Comparison of ENCODE assay signal across 11 mouse cellular contexts in genomic region chr2:4334201-4334600, GRCm38 (mm10).
DNase-seq lines count a peak whose midpoint lies in the region; ATAC-seq and TF ChIP-seq lines count a peak whose summit lies in the region.
"Had no signal": no experiment of that assay in that cellular context is flagged by ENCODE, and none has a peak within 500 bp of the region (broad histone marks: within the 10 kb centered on the region; RNA-seq: fewer than 3 reads in every experiment).

No protein-coding gene starts in this region.

- TF ChIP-seq POLR2A in limb, embryonic 14.5 days (IDR thresholded peaks at IDR 0.05; ENCODE audit: borderline replicate concordance, extremely low read depth, insufficient read depth, insufficient read length) = no peak

- 16% methylated on average over 4 of the region's 4 CpGs for WGBS in hindbrain, embryonic 15.5 days
- 53% methylated on average over 4 of the region's 4 CpGs for WGBS in hindbrain, embryonic 10.5 days
- WGBS in limb, embryonic 14.5 days = 4% methylated on average over 4 of the region's 4 CpGs
- WGBS in liver, embryonic 12.5 days (ENCODE audit: insufficient replicate concordance) = 30% methylated on average over 4 of the region's 4 CpGs

- H3K9me3 ChIP-seq in hindbrain, embryonic 15.5 days = no peaks in the 10 kb centered on the region
- no peaks in the 10 kb centered on the region for H3K9me3 ChIP-seq in hindbrain, embryonic 10.5 days
- H3K9me3 ChIP-seq in limb, embryonic 14.5 days (ENCODE audit: control insufficient read depth, low read length) = no peaks in the 10 kb centered on the region
- H3K9me3 ChIP-seq in liver, embryonic 12.5 days (replicated peaks) = no peaks in the 10 kb centered on the region
- H3K9me3 ChIP-seq: G1E; liver, embryonic 13.5 days had no signal

- no peak overlapping the region for H3K4me2 ChIP-seq in hindbrain, embryonic 15.5 days
- H3K4me2 ChIP-seq in limb, embryonic 14.5 days (replicated peaks; ENCODE audit: low read depth, low read length, severe bottlenecking) = peak overlapping the region; percentile 26; the same call in 1 of the 2 replicates
- no peak overlapping the region for H3K4me2 ChIP-seq in liver, embryonic 12.5 days
- H3K4me2 ChIP-seq: liver, embryonic 13.5 days had no signal

- intact Hi-C loops in gastrocnemius, postnatal 14 days (cut with DNase I; ENCODE audit: low total_unique reads) = no loop called here

- ATAC-seq in hindbrain, embryonic 15.5 days (ENCODE audit: low FRiP score, low read depth) = 0 out of 2 replicates have a peak, but pooled peaks have one; percentile 31
- peak; percentile 56 for ATAC-seq in limb, embryonic 14.5 days (ENCODE audit: low FRiP score, low read depth)
- no peak for ATAC-seq in liver, embryonic 12.5 days

- no peaks in the 10 kb centered on the region for H3K27me3 ChIP-seq in hindbrain, embryonic 15.5 days
- no peaks in the 10 kb centered on the region for H3K27me3 ChIP-seq in hindbrain, embryonic 10.5 days (ENCODE audit: insufficient read depth, poor library complexity, severe bottlenecking)
- no peaks in the 10 kb centered on the region for H3K27me3 ChIP-seq in limb, embryonic 14.5 days (ENCODE audit: control insufficient read depth, insufficient read depth, low read length)
- no peaks in the 10 kb centered on the region; the same call in 1 of the 2 replicates for H3K27me3 ChIP-seq in liver, embryonic 12.5 days (replicated peaks)
- H3K27me3 ChIP-seq: liver, embryonic 13.5 days had no signal

- H3K36me3 ChIP-seq in hindbrain, embryonic 15.5 days = no peaks in the 10 kb centered on the region
- H3K36me3 ChIP-seq in hindbrain, embryonic 10.5 days = no peaks in the 10 kb centered on the region
- H3K36me3 ChIP-seq in limb, embryonic 14.5 days (ENCODE audit: control insufficient read depth, insufficient read depth, low read length) = no peaks in the 10 kb centered on the region
- no peaks in the 10 kb centered on the region for H3K36me3 ChIP-seq in liver, embryonic 12.5 days
- H3K36me3 ChIP-seq: G1E; liver, embryonic 13.5 days had no signal

- 0 out of 2 replicates have a peak, but pooled peaks cover 9% of the 10 kb centered on the region for H3K4me1 ChIP-seq in hindbrain, embryonic 15.5 days (replicated peaks)
- H3K4me1 ChIP-seq in hindbrain, embryonic 10.5 days (replicated peaks) = peaks cover 21% of the 10 kb centered on the region
- H3K4me1 ChIP-seq in limb, embryonic 14.5 days (ENCODE audit: control insufficient read depth, insufficient read depth, low read length) = peaks cover 57% of the 10 kb centered on the region
- no peaks in the 10 kb centered on the region for H3K4me1 ChIP-seq in liver, embryonic 12.5 days
- H3K4me1 ChIP-seq: liver, embryonic 13.5 days had no signal

- H3K9ac ChIP-seq in hindbrain, embryonic 15.5 days = no peak overlapping the region
- H3K9ac ChIP-seq in limb, embryonic 14.5 days (ENCODE audit: low read depth, low read length, severe bottlenecking) = no peak overlapping the region
- H3K9ac ChIP-seq in liver, embryonic 12.5 days = no peak overlapping the region
- H3K9ac ChIP-seq: liver, embryonic 13.5 days had no signal

- DNase-seq in hindbrain, embryonic 10.5 days (ENCODE audit: low spot score) = no peak
- peak; percentile 86 for DNase-seq in adipocyte (ENCODE audit: low spot score)
- peak; percentile 77 for DNase-seq in gastrocnemius, postnatal 14 days
- DNase-seq in limb, embryonic 14.5 days (ENCODE audit: low spot score) = peak; percentile 88
- DNase-seq in spleen, postnatal 36 days (ENCODE audit: low spot score in 2 of 2) = no peak
- DNase-seq in cerebellum, postnatal 25 days = no peak
- DNase-seq: liver, embryonic 13.5 days; right cerebral cortex, postnatal 25 days had no signal

- H3K4me3 ChIP-seq in hindbrain, embryonic 15.5 days = no peak overlapping the region
- no peak overlapping the region for H3K4me3 ChIP-seq in hindbrain, embryonic 10.5 days
- H3K4me3 ChIP-seq in limb, embryonic 14.5 days (replicated peaks; ENCODE audit: low read length) = no peak overlapping the region
- H3K4me3 ChIP-seq in liver, embryonic 12.5 days = no peak overlapping the region
- H3K4me3 ChIP-seq: liver, embryonic 13.5 days had no signal

- H3K27ac ChIP-seq in hindbrain, embryonic 15.5 days (replicated peaks) = no peak overlapping the region
- H3K27ac ChIP-seq in hindbrain, embryonic 10.5 days = no peak overlapping the region
- no peak overlapping the region for H3K27ac ChIP-seq in limb, embryonic 14.5 days (replicated peaks; ENCODE audit: low read depth, low read length)
- H3K27ac ChIP-seq in liver, embryonic 12.5 days = no peak overlapping the region
- H3K27ac ChIP-seq: liver, embryonic 13.5 days had no signal

Comparison
In these comparisons a context has a peak if more than half of its experiments do, and no peak if none do; other contexts are left out.
1. DNase-seq: peak in adipocyte (single experiment), gastrocnemius, postnatal 14 days (single experiment) and limb, embryonic 14.5 days (single experiment); none in hindbrain, embryonic 10.5 days (single experiment), spleen, postnatal 36 days (0 of 2) and cerebellum, postnatal 25 days (0 of 2).